Comparison of ENCODE assay signal across 11 mouse cellular contexts in genomic region chr12:111443921-111444831, GRCm38 (mm10). TPM values are rescaled to one million over a fixed set of nuclear protein-coding genes. Genes with fewer than 3 reads are reported as not detected.
DNase-seq lines count a peak whose midpoint lies in the region; ATAC-seq and TF ChIP-seq lines count a peak whose summit lies in the region.
"Had no signal": no experiment of that assay in that cellular context is flagged by ENCODE, and none has a peak within 500 bp of the region (broad histone marks: within the 10 kb centered on the region; RNA-seq: fewer than 3 reads in every experiment).

No protein-coding gene starts in this region.

- no peaks in the 10 kb centered on the region for H3K27me3 ChIP-seq in heart, adult 2 months (ENCODE audit: control insufficient read depth, insufficient read depth, low read length)
- H3K27me3 ChIP-seq in testis, adult 2 months (ENCODE audit: control insufficient read depth, insufficient read depth, low read length) = no peaks in the 10 kb centered on the region
- H3K27me3 ChIP-seq in liver, embryonic 11.5 days (replicated peaks; ENCODE audit: control insufficient read depth, insufficient read depth, low read length) = peaks cover 61% of the 10 kb centered on the region

- intact Hi-C loops in heart, adult 2 months (cut with DNase I) = loop anchor here (2.0 kb wide), 1 partner anchor 15 kb away; no protein-coding TSS in a partner anchor
- intact Hi-C loops in heart, postnatal 25 days (cut with DNase I) = no loop called here

- DNase-seq in heart, adult 2 months = no peak
- no peak for DNase-seq in heart, postnatal 25 days (ENCODE audit: low spot score)
- no peak for DNase-seq in testis, postnatal 10 days (ENCODE audit: low spot score)
- DNase-seq in liver, embryonic 11.5 days (ENCODE audit: low spot score) = no peak
- no peak for DNase-seq in adrenal gland, postnatal 10 days
- DNase-seq in thymus, postnatal 4 days = no peak
- no peak for DNase-seq in adrenal gland, postnatal 25 days

- H3K9me3 ChIP-seq in liver, embryonic 11.5 days (ENCODE audit: control insufficient read depth, low read length) = no peaks in the 10 kb centered on the region
- H3K9me3 ChIP-seq: hindbrain, embryonic 15.5 days; midbrain, embryonic 12.5 days had no signal

- no peaks in the 10 kb centered on the region for H3K36me3 ChIP-seq in heart, adult 2 months (ENCODE audit: control insufficient read depth, insufficient read depth, low read length)
- no peaks in the 10 kb centered on the region for H3K36me3 ChIP-seq in testis, adult 2 months (ENCODE audit: control insufficient read depth, insufficient read depth, low read length)
- peaks cover 34% of the 10 kb centered on the region for H3K36me3 ChIP-seq in liver, embryonic 11.5 days (ENCODE audit: control insufficient read depth, insufficient read depth, low read length)
- H3K36me3 ChIP-seq: hindbrain, embryonic 15.5 days; midbrain, embryonic 12.5 days had no signal

- 0 out of 2 replicates have a peak overlapping the region, but pooled peaks have one; percentile 13 for H3K9ac ChIP-seq in heart, adult 2 months (ENCODE audit: low read depth, low read length)
- peak overlapping the region; percentile 78 for H3K9ac ChIP-seq in liver, embryonic 11.5 days (ENCODE audit: low read depth, low read length)
- H3K9ac ChIP-seq: hindbrain, embryonic 15.5 days; midbrain, embryonic 12.5 days had no signal

- 58% methylated on average over 10 of the region's 10 CpGs for WGBS in heart, adult 2 months
- 30% methylated on average over 10 of the region's 10 CpGs for WGBS in liver, embryonic 11.5 days

- peak overlapping the region; percentile 94 for H3K27ac ChIP-seq in heart, adult 2 months
- H3K27ac ChIP-seq in testis, adult 2 months (ENCODE audit: control insufficient read depth, insufficient read depth, low read depth, low read length) = no peak overlapping the region
- peak overlapping the region; percentile 64 for H3K27ac ChIP-seq in liver, embryonic 11.5 days (ENCODE audit: low read depth, low read length)
- H3K27ac ChIP-seq: hindbrain, embryonic 15.5 days; midbrain, embryonic 12.5 days had no signal

- peaks cover 3% of the 10 kb centered on the region for H3K4me1 ChIP-seq in heart, adult 2 months (ENCODE audit: control insufficient read depth, insufficient read depth, low read length)
- H3K4me1 ChIP-seq in testis, adult 2 months (ENCODE audit: control insufficient read depth, insufficient read depth, low read length) = peaks cover 4% of the 10 kb centered on the region; the same call in 1 of the 2 replicates
- H3K4me1 ChIP-seq in liver, embryonic 11.5 days (replicated peaks; ENCODE audit: control insufficient read depth, insufficient read depth, low read length) = peaks cover 58% of the 10 kb centered on the region

- peak overlapping the region; percentile 69 for H3K4me2 ChIP-seq in liver, embryonic 11.5 days
- H3K4me2 ChIP-seq: hindbrain, embryonic 15.5 days; midbrain, embryonic 12.5 days had no signal

- no peaks in the 10 kb centered on the region for H3K79me2 ChIP-seq in heart, adult 2 months (replicated peaks; ENCODE audit: control insufficient read depth, insufficient read depth, low read length)

- H3K4me3 ChIP-seq in heart, adult 2 months = peak overlapping the region; percentile 65; the same call in 1 of the 2 replicates
- peak overlapping the region; percentile 77 for H3K4me3 ChIP-seq in testis, adult 2 months (ENCODE audit: control insufficient read depth, low read depth, low read length)
- H3K4me3 ChIP-seq in liver, embryonic 11.5 days (ENCODE audit: low read depth, low read length) = peak overlapping the region; percentile 81
- H3K4me3 ChIP-seq: hindbrain, embryonic 15.5 days; midbrain, embryonic 12.5 days had no signal

- TF ChIP-seq CTCF in heart, adult 2 months (IDR thresholded peaks at IDR 0.05) = no peak
- TF ChIP-seq CTCF in testis, adult 2 months (IDR thresholded peaks at IDR 0.05; ENCODE audit: control insufficient read depth, insufficient read depth, insufficient replicate concordance, low read depth, low read length) = no peak

- no peak for TF ChIP-seq EP300 in heart, adult 2 months (IDR thresholded peaks at IDR 0.05; ENCODE audit: insufficient read depth, low read depth, low read length)

- ATAC-seq in liver, embryonic 11.5 days (replicated peaks; ENCODE audit: low FRiP score) = no peak

- no peak for TF ChIP-seq POLR2A in heart, adult 2 months (IDR thresholded peaks at IDR 0.05; ENCODE audit: insufficient read depth, low read depth, low read length)
- no peak for TF ChIP-seq POLR2A in testis, adult 2 months (IDR thresholded peaks at IDR 0.05; ENCODE audit: control insufficient read depth, low read depth, low read length)

RNA-seq across cellular contexts. Expression of gene Tnfaip2, which starts 1.9 kb away (rescaled TPM):
- total RNA-seq in heart, adult 2 months (2021) = 10 to 100 TPM; 40.9 to 52.1 TPM
- 40.2 and 52.0 TPM in 2 replicates for polyA plus RNA-seq in heart, adult 2 months (2012; rRNA removed)
- total RNA-seq in heart, postnatal 25 days (2021) = 10 to 100 TPM; 41.7 to 48.7 TPM
- 77.2 and 89.7 TPM in 2 replicates for polyA plus RNA-seq in testis, adult 2 months (2012; rRNA removed)
- 107 TPM in 2 replicates for polyA plus RNA-seq in liver, embryonic 11.5 days (2014; fragmentation: Nextera tagmentation; extraction: Ambion mirVana)
- total RNA-seq in adrenal gland, postnatal 10 days (2021) = 10 to 100 TPM; 15.0 to 18.5 TPM
- 7.2 and 15.0 TPM in 2 replicates for total RNA-seq in adrenal gland, postnatal 25 days (2021)

RNA-seq across cellular contexts. Expression of gene Exoc3l4, which starts 27.4 kb away (rescaled TPM):
- total RNA-seq in heart, adult 2 months (2021) = 1 to 10 TPM; 2.5 to 2.7 TPM
- 9.2 and 10.9 TPM in 2 replicates for polyA plus RNA-seq in heart, adult 2 months (2012; rRNA removed)
- total RNA-seq in heart, postnatal 25 days (2021) = 1 to 10 TPM; 1.2 to 2.9 TPM
- polyA plus RNA-seq in testis, adult 2 months (2012; rRNA removed) = 5.5 and 6.5 TPM in 2 replicates
- 18.6 and 20.4 TPM in 2 replicates for polyA plus RNA-seq in liver, embryonic 11.5 days (2014; fragmentation: Nextera tagmentation; extraction: Ambion mirVana)
- 1 to 10 TPM; 5.1 to 6.7 TPM for total RNA-seq in adrenal gland, postnatal 10 days (2021)
- 4.4 and 5.7 TPM in 2 replicates for total RNA-seq in adrenal gland, postnatal 25 days (2021)

RNA-seq across cellular contexts. Expression of gene Lbhd2, which starts 37.6 kb away (rescaled TPM):
- total RNA-seq in heart, adult 2 months (2021) = not detected
- not detected in 2 replicates for polyA plus RNA-seq in heart, adult 2 months (2012; rRNA removed)
- not detected for total RNA-seq in heart, postnatal 25 days (2021)
- polyA plus RNA-seq in testis, adult 2 months (2012; rRNA removed) = 0.72 and 1.3 TPM in 2 replicates
- polyA plus RNA-seq in liver, embryonic 11.5 days (2014; fragmentation: Nextera tagmentation; extraction: Ambion mirVana) = 0.36 TPM in 1 of 2 replicates, not detected in the other
- under 1 TPM in 1 of 2 experiments, not detected in 1; 0.48 TPM for total RNA-seq in adrenal gland, postnatal 10 days (2021)
- 0.85 TPM in 1 of 2 replicates, not detected in the other for total RNA-seq in adrenal gland, postnatal 25 days (2021)
- total RNA-seq: CH12.LX had no signal

RNA-seq across cellular contexts. Expression of gene Gm266, which starts 41.4 kb away (rescaled TPM):
- under 1 TPM; 0.36 to 0.39 TPM for total RNA-seq in heart, adult 2 months (2021)
- 0.23 and 0.88 TPM in 2 replicates for polyA plus RNA-seq in heart, adult 2 months (2012; rRNA removed)
- total RNA-seq in heart, postnatal 25 days (2021) = under 1 TPM; 0.36 to 0.75 TPM
- polyA plus RNA-seq in testis, adult 2 months (2012; rRNA removed) = 1.7 and 1.8 TPM in 2 replicates
- polyA plus RNA-seq in liver, embryonic 11.5 days (2014; fragmentation: Nextera tagmentation; extraction: Ambion mirVana) = 4.9 and 5.6 TPM in 2 replicates
- total RNA-seq in adrenal gland, postnatal 10 days (2021) = 1 to 10 TPM; 1.0 to 1.1 TPM
- not detected in 2 replicates for total RNA-seq in adrenal gland, postnatal 25 days (2021)
- total RNA-seq: CH12.LX had no signal
